Mouse (Mus musculus) hindbrain, embryonic 10.5 days (tissue): ENCODE measurements at regions not wholly inside any gene's neighbourhood (a gene's known extent, or its start where the extent isn't known, plus 50 kb on each side); places are given as distances from the start of the nearest gene placed in this dataset.

Experiments used
- DNase-seq: peaks from one replicate; pipeline ENCODE4 v3.0.0-alpha.2; 2017; ENCODE audit warnings: low spot score
- H3K27ac ChIP-seq: fragments of 300-500 bp; sonication (generic); 2 replicates; pipeline ENCODE4 v1.5.1; 2016; ENCODE audit warnings: mild to moderate bottlenecking, moderate library complexity
- H3K27me3 ChIP-seq: fragments of 300-500 bp; sonication (generic); 2 replicates; pipeline ENCODE4 v1.6.1; 2016; ENCODE audit warnings: mild to moderate bottlenecking; ENCODE audit not compliant: poor library complexity, insufficient read depth, severe bottlenecking
- H3K36me3 ChIP-seq: fragments of 300-500 bp; sonication (generic); 2 replicates; pipeline ENCODE4 v1.6.1; 2016; ENCODE audit warnings: mild to moderate bottlenecking, moderate library complexity
- H3K4me1 ChIP-seq: fragments of 300-500 bp; sonication (generic); replicated peaks from 2 replicates; pipeline ENCODE4 v1.6.1; 2016; ENCODE audit warnings: mild to moderate bottlenecking
- H3K4me3 ChIP-seq: fragments of 300-500 bp; sonication (generic); 2 replicates; pipeline ENCODE4 v1.5.1; 2016; ENCODE audit warnings: mild to moderate bottlenecking, moderate library complexity
- H3K9me3 ChIP-seq: fragments of 300-500 bp; sonication (generic); 2 replicates; pipeline ENCODE4 v1.6.1; 2016; ENCODE audit warnings: mild to moderate bottlenecking, moderate library complexity
- WGBS: fragments of 180-500 bp; shearing (Covaris S2); methylation state at CpG from one replicate; pipeline ENCODE4 v1.1.7; 2016; 5-methylcytosine and 5-hydroxymethylcytosine counted together

- 16% methylated on average over 7 of the region's 7 CpGs for WGBS
- Histone ChIP-seq H3K27ac (0 out of 2 replicates have a peak overlapping the region, but pooled peaks have one; percentile 23), H3K36me3 (no peaks in the 10 kb centered on the region), H3K9me3 (no peaks in the 10 kb centered on the region), H3K4me1 (peaks cover 13% of the 10 kb centered on the region), H3K4me3 (no peak overlapping the region), H3K27me3 (no peaks in the 10 kb centered on the region)
- peak; percentile 6 for DNase-seq
Measured at GRCm38 (mm10) chr3:56302346-56303185, 119.1 kb upstream of the Nbea start.

DNA sequence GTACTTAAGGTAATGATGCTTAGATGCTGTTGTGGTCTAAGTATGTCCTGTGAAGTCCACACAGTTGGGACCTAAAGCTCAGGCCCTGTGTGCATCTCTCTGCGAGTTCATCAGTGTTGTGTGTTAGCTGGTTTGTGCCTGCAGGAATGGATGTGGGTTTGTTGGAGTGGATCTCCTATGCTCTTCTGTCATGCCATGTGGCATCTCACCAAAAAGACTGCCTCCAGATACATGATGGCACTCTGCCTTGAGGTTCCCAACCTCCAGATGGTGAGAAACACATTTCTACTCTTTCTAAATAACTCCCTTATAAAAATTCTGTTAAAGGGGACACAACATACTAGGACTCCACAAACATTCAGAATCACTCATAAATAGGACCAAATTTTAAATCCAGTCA, 117.3 kb upstream of the Nbea start:
- Histone ChIP-seq H3K27ac (no peak overlapping the region), H3K9me3 (no peaks in the 10 kb centered on the region), H3K36me3 (no peaks in the 10 kb centered on the region), H3K4me1 (peaks cover 13% of the 10 kb centered on the region), H3K4me3 (no peak overlapping the region), H3K27me3 (no peaks in the 10 kb centered on the region)
- WGBS: 78% methylated on average over 1 of the region's 1 CpGs
- DNase-seq: no peak

- H3K27ac ChIP-seq: no peak overlapping the region
- H3K9me3 ChIP-seq: no peaks in the 10 kb centered on the region
- WGBS: 94% methylated on average over 7 of the region's 7 CpGs
- no peak for DNase-seq
- H3K27me3 ChIP-seq: no peaks in the 10 kb centered on the region
- H3K36me3 ChIP-seq: no peaks in the 10 kb centered on the region
- no peaks in the 10 kb centered on the region for H3K4me1 ChIP-seq
- no peak overlapping the region for H3K4me3 ChIP-seq
Measured at GRCm38 (mm10) chr3:56295578-56295977, 112.1 kb upstream of the Nbea start.

GRCm38 (mm10) chr3:56281507-56281906, 98.0 kb upstream of the Nbea start:
- Histone ChIP-seq H3K4me3 (no peak overlapping the region), H3K4me1 (no peaks in the 10 kb centered on the region), H3K9me3 (no peaks in the 10 kb centered on the region), H3K36me3 (no peaks in the 10 kb centered on the region), H3K27ac (no peak overlapping the region), H3K27me3 (no peaks in the 10 kb centered on the region)
- DNase-seq: no peak
- WGBS: 95% methylated on average over 5 of the region's 5 CpGs

GRCm38 (mm10) chr3:56280330-56280957, 96.9 kb upstream of the Nbea start:
- no peak for DNase-seq
- no peaks in the 10 kb centered on the region for H3K4me1 ChIP-seq
- no peak overlapping the region for H3K4me3 ChIP-seq
- H3K36me3 ChIP-seq: no peaks in the 10 kb centered on the region
- H3K9me3 ChIP-seq: no peaks in the 10 kb centered on the region
- no peaks in the 10 kb centered on the region for H3K27me3 ChIP-seq
- 85% methylated on average over 6 of the region's 6 CpGs for WGBS
- H3K27ac ChIP-seq: no peak overlapping the region

- H3K36me3 ChIP-seq: no peaks in the 10 kb centered on the region
- no peaks in the 10 kb centered on the region for H3K27me3 ChIP-seq
- no peaks in the 10 kb centered on the region for H3K4me1 ChIP-seq
- WGBS: 95% methylated on average over 3 of the region's 3 CpGs
- no peak overlapping the region for H3K4me3 ChIP-seq
- H3K27ac ChIP-seq: no peak overlapping the region
- H3K9me3 ChIP-seq: no peaks in the 10 kb centered on the region
- no peak for DNase-seq
Measured at GRCm38 (mm10) chr3:56272587-56272986, 89.1 kb upstream of the Nbea start.

GRCm38 (mm10) chr3:56270241-56270830, 86.8 kb upstream of the Nbea start:
- 82% methylated on average over 6 of the region's 6 CpGs for WGBS
- no peaks in the 10 kb centered on the region for H3K36me3 ChIP-seq
- no peaks in the 10 kb centered on the region for H3K4me1 ChIP-seq
- no peak for DNase-seq
- H3K9me3 ChIP-seq: no peaks in the 10 kb centered on the region
- H3K4me3 ChIP-seq: no peak overlapping the region
- no peak overlapping the region for H3K27ac ChIP-seq
- no peaks in the 10 kb centered on the region for H3K27me3 ChIP-seq

DNA sequence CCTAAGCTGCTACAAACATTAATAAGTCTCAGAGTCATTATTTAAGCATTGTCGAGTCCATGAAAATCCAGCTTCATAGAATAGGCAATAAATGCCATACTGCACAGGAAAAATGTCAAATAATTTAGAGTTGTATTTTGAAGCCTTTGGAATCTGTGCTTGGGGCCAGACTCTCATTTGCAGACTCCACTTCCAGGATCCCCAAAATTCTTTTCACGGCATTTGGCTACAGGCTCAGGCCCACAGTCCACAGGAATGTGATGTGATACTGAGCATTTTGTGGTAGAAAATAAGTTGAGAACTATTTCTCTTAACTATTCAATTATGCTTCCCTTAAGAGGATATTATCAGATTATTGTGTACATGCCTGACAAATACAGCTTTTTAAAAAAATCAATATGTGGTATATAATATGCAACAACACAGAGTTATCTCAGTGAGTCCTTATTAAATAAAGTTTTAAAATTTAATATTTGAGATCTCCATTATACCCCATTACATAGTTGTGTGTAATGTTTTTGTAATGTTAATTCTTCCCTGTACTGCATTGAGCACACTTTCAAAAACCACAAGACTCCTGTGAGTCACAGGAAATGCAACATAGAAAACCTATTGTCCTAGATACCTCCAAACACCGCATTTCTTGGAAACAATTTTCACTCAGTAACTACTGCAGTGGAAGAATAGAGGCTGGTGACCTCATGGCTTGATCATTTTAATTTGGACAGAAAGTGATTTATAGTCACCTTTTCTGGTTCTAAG, 78.5 kb upstream of the Nbea start:
- Histone ChIP-seq H3K4me3 (no peak overlapping the region), H3K4me1 (no peaks in the 10 kb centered on the region), H3K36me3 (no peaks in the 10 kb centered on the region), H3K9me3 (no peaks in the 10 kb centered on the region), H3K27me3 (no peaks in the 10 kb centered on the region), H3K27ac (no peak overlapping the region)
- 88% methylated on average over 3 of the region's 3 CpGs for WGBS
- DNase-seq: no peak

DNA sequence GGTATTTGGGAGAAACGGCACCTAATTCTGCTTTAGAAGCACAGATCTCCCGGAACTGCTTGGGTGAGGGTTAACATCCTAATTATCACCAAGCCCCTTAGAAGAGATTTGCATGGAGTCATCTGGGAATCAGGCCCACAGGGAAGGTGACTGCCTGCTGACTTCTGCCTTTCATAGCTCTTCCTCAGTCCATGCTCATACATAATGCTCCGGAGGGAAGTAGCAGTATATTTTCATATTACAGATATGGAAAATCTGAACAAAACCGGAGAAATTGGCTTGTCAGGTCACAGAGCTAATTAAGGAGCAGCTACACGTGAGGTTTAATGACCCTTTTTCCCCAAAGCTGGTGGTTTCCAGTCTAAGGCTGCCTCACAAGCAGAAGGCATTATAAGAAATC, 72.8 kb upstream of the Nbea start:
- no peak for DNase-seq
- H3K9me3 ChIP-seq: no peaks in the 10 kb centered on the region
- 68% methylated on average over 5 of the region's 5 CpGs for WGBS
- no peak overlapping the region for H3K4me3 ChIP-seq
- no peaks in the 10 kb centered on the region for H3K4me1 ChIP-seq
- H3K36me3 ChIP-seq: no peaks in the 10 kb centered on the region
- H3K27me3 ChIP-seq: no peaks in the 10 kb centered on the region
- H3K27ac ChIP-seq: no peak overlapping the region

DNA sequence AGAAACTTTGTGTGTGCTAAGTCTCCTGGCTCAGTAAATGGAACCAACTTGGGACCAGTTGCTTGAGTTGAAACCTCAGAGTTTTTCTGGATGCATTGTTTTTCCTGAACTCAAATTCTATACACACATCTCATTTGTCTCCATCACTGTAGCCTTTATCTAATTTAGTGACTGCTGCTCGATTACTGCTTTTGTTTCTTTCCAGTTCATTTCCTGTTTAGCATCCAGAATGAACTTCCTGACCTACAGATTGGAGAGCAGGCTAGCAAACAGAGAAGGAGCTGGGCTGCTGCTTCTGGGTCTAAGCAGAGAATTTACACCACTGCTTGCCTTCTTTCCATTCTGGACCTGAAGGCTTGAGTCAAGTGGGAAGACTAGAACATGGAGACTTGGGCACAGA, 60.9 kb upstream of the Nbea start:
- H3K9me3 ChIP-seq: no peaks in the 10 kb centered on the region
- no peaks in the 10 kb centered on the region for H3K4me1 ChIP-seq
- WGBS: 51% methylated on average over 1 of the region's 1 CpGs
- DNase-seq: no peak
- H3K36me3 ChIP-seq: no peaks in the 10 kb centered on the region
- H3K4me3 ChIP-seq: no peak overlapping the region
- no peak overlapping the region for H3K27ac ChIP-seq
- H3K27me3 ChIP-seq: no peaks in the 10 kb centered on the region

GRCm38 (mm10) chr3:56238228-56238627, 54.7 kb upstream of the Nbea start:
- Histone ChIP-seq H3K36me3 (no peaks in the 10 kb centered on the region), H3K27me3 (no peaks in the 10 kb centered on the region), H3K27ac (no peak overlapping the region), H3K4me1 (no peaks in the 10 kb centered on the region), H3K4me3 (no peak overlapping the region), H3K9me3 (no peaks in the 10 kb centered on the region)
- 81% methylated on average over 2 of the region's 2 CpGs for whole genome bisulfite sequencing
- DNase-seq: no peak

GRCm38 (mm10) chr3:56236163-56236562, 52.7 kb upstream of the Nbea start:
- H3K4me1 ChIP-seq: no peaks in the 10 kb centered on the region
- H3K36me3 ChIP-seq: no peaks in the 10 kb centered on the region
- H3K27ac ChIP-seq: no peak overlapping the region
- no peaks in the 10 kb centered on the region for H3K9me3 ChIP-seq
- DNase-seq: no peak
- 84% methylated on average over 1 of the region's 1 CpGs for WGBS
- no peak overlapping the region for H3K4me3 ChIP-seq
- H3K27me3 ChIP-seq: no peaks in the 10 kb centered on the region
